Mouse (Mus musculus) midbrain, embryonic 16.5 days (tissue): ENCODE measurements at regions not wholly inside any gene's neighbourhood (a gene's known extent, or its start where the extent isn't known, plus 50 kb on each side); places are given as distances from the start of the nearest gene placed in this dataset.

Experiments
- ATAC-seq: fragments of 200-750 bp; cut with Nextera tagmentation; 2 replicates; pipeline ENCODE4 v1.8.0; 2017; ENCODE audit warnings: moderate TSS enrichment
- H3K27ac ChIP-seq: fragments of 300-500 bp; sonication (generic); 2 replicates; pipeline ENCODE4 v1.5.1; 2014; ENCODE audit warnings: mild to moderate bottlenecking, low read length, mixed read lengths
- H3K27me3 ChIP-seq: fragments of 300-500 bp; sonication (generic); 2 replicates; pipeline ENCODE4 v1.6.1; 2014; ENCODE audit warnings: low read depth, low read length, mixed read lengths; ENCODE audit not compliant: control insufficient read depth, insufficient read depth
- H3K36me3 ChIP-seq: fragments of 300-500 bp; sonication (generic); 2 replicates; pipeline ENCODE4 v1.6.1; 2014; ENCODE audit warnings: mild to moderate bottlenecking, low read length, moderate library complexity, mixed read lengths; ENCODE audit not compliant: control insufficient read depth, insufficient read depth
- H3K4me1 ChIP-seq: fragments of 300-500 bp; sonication (generic); 2 replicates; pipeline ENCODE4 v1.6.1; 2014; ENCODE audit warnings: mild to moderate bottlenecking, low read length, mixed read lengths; ENCODE audit not compliant: control insufficient read depth, insufficient read depth
- H3K4me2 ChIP-seq: fragments of 300-500 bp; sonication (generic); 2 replicates; pipeline ENCODE4 v1.6.1; 2014; ENCODE audit warnings: mild to moderate bottlenecking, low read length, mixed read lengths
- H3K4me3 ChIP-seq: fragments of 300-500 bp; sonication (generic); 2 replicates; pipeline ENCODE4 v1.5.1; 2014; ENCODE audit warnings: low read depth, mild to moderate bottlenecking, low read length, moderate library complexity, mixed read lengths
- H3K9ac ChIP-seq: fragments of 300-500 bp; sonication (generic); 2 replicates; pipeline ENCODE4 v1.6.1; 2014; ENCODE audit warnings: low read depth, low read length, mixed read lengths
- H3K9me3 ChIP-seq: fragments of 300-500 bp; sonication (generic); replicated peaks from 2 replicates; pipeline ENCODE4 v1.6.1; 2014; ENCODE audit warnings: mild to moderate bottlenecking, low read length, mixed read lengths; ENCODE audit not compliant: control insufficient read depth, poor library complexity, severe bottlenecking
- WGBS: fragments of 180-500 bp; shearing (Covaris S2); extraction: QIAGEN DNeasy Blood & Tissue Kit; methylation state at CpG from one replicate; pipeline ENCODE4 v1.1.7; 2014; 5-methylcytosine and 5-hydroxymethylcytosine counted together

- H3K27ac ChIP-seq: no peak overlapping the region
- H3K9ac ChIP-seq: no peak overlapping the region
- no peaks in the 10 kb centered on the region for H3K27me3 ChIP-seq
- H3K4me3 ChIP-seq: no peak overlapping the region
- no peaks in the 10 kb centered on the region for H3K9me3 ChIP-seq
- ATAC-seq: no peak
- 0 out of 2 replicates have a peak, but pooled peaks cover 8% of the 10 kb centered on the region for H3K4me1 ChIP-seq
- H3K36me3 ChIP-seq: no peaks in the 10 kb centered on the region
- no peak overlapping the region for H3K4me2 ChIP-seq
- 92% methylated on average over 7 of the region's 7 CpGs for WGBS
Measured at GRCm38 (mm10) chr17:51362801-51363200, 183.6 kb upstream of the Tbc1d5 start.

GRCm38 (mm10) chr17:51362271-51362670 lies 183.1 kb upstream of the Tbc1d5 start:
- Histone ChIP-seq H3K27ac (no peak overlapping the region), H3K4me2 (no peak overlapping the region), H3K4me1 (peaks cover 8% of the 10 kb centered on the region; the same call in 1 of the 2 replicates), H3K27me3 (no peaks in the 10 kb centered on the region), H3K4me3 (no peak overlapping the region), H3K9me3 (no peaks in the 10 kb centered on the region), H3K36me3 (no peaks in the 10 kb centered on the region), H3K9ac (no peak overlapping the region)
- WGBS: 97% methylated on average over 12 of the region's 12 CpGs
- ATAC-seq: no peak

GRCm38 (mm10) chr17:51358362-51358739 lies 179.2 kb upstream of the Tbc1d5 start:
- H3K9me3 ChIP-seq: no peaks in the 10 kb centered on the region
- peak; percentile 85 for ATAC-seq
- H3K27ac ChIP-seq: no peak overlapping the region; the same call in 1 of the 2 replicates
- H3K4me3 ChIP-seq: no peak overlapping the region
- no peak overlapping the region for H3K4me2 ChIP-seq
- no peak overlapping the region for H3K9ac ChIP-seq
- H3K27me3 ChIP-seq: no peaks in the 10 kb centered on the region
- no peaks in the 10 kb centered on the region for H3K36me3 ChIP-seq
- 9% methylated on average over 4 of the region's 4 CpGs for WGBS
- peaks cover 8% of the 10 kb centered on the region; the same call in 1 of the 2 replicates for H3K4me1 ChIP-seq

GRCm38 (mm10) chr17:51357690-51358361 lies 178.7 kb upstream of the Tbc1d5 start:
- H3K9ac ChIP-seq: no peak overlapping the region
- H3K4me2 ChIP-seq: no peak overlapping the region
- no peak overlapping the region for H3K4me3 ChIP-seq
- H3K36me3 ChIP-seq: no peaks in the 10 kb centered on the region
- ATAC-seq: peak; percentile 65; the same call in 1 of the 2 replicates
- H3K9me3 ChIP-seq: no peaks in the 10 kb centered on the region
- no peak overlapping the region for H3K27ac ChIP-seq
- 49% methylated on average over 5 of the region's 5 CpGs for WGBS
- H3K27me3 ChIP-seq: no peaks in the 10 kb centered on the region
- H3K4me1 ChIP-seq: peaks cover 8% of the 10 kb centered on the region; the same call in 1 of the 2 replicates

GRCm38 (mm10) chr17:51356447-51356846 lies 177.3 kb upstream of the Tbc1d5 start:
- Histone ChIP-seq H3K36me3 (no peaks in the 10 kb centered on the region), H3K4me3 (no peak overlapping the region), H3K4me2 (no peak overlapping the region), H3K27ac (no peak overlapping the region), H3K9ac (no peak overlapping the region), H3K9me3 (no peaks in the 10 kb centered on the region), H3K4me1 (peaks cover 8% of the 10 kb centered on the region; the same call in 1 of the 2 replicates), H3K27me3 (no peaks in the 10 kb centered on the region)
- 71% methylated on average over 8 of the region's 8 CpGs for WGBS
- ATAC-seq: no peak

GRCm38 (mm10) chr17:51321868-51322267 lies 142.7 kb upstream of the Tbc1d5 start:
- Histone ChIP-seq H3K4me1 (no peaks in the 10 kb centered on the region), H3K27me3 (no peaks in the 10 kb centered on the region), H3K4me3 (no peak overlapping the region), H3K4me2 (no peak overlapping the region), H3K9me3 (no peaks in the 10 kb centered on the region), H3K9ac (no peak overlapping the region), H3K27ac (no peak overlapping the region), H3K36me3 (no peaks in the 10 kb centered on the region)
- 82% methylated on average over 7 of the region's 7 CpGs for WGBS
- ATAC-seq: no peak

GRCm38 (mm10) chr17:51321025-51321424 lies 141.9 kb upstream of the Tbc1d5 start:
- Histone ChIP-seq H3K27me3 (no peaks in the 10 kb centered on the region), H3K4me2 (no peak overlapping the region), H3K27ac (no peak overlapping the region), H3K36me3 (no peaks in the 10 kb centered on the region), H3K4me3 (no peak overlapping the region), H3K9ac (no peak overlapping the region), H3K9me3 (no peaks in the 10 kb centered on the region), H3K4me1 (no peaks in the 10 kb centered on the region)
- ATAC-seq: 0 out of 2 replicates have a peak, but pooled peaks have one; percentile 28
- WGBS: 55% methylated on average over 5 of the region's 5 CpGs

- Histone ChIP-seq H3K4me2 (peak overlapping the region; percentile 12; the same call in 1 of the 2 replicates), H3K4me3 (no peak overlapping the region), H3K36me3 (no peaks in the 10 kb centered on the region), H3K4me1 (no peaks in the 10 kb centered on the region), H3K27me3 (no peaks in the 10 kb centered on the region), H3K9me3 (no peaks in the 10 kb centered on the region), H3K9ac (no peak overlapping the region), H3K27ac (no peak overlapping the region)
- WGBS: 57% methylated on average over 14 of the region's 14 CpGs
- no peak for ATAC-seq
Measured at GRCm38 (mm10) chr17:51304964-51305363, 125.8 kb upstream of the Tbc1d5 start.

- Histone ChIP-seq H3K9ac (no peak overlapping the region), H3K4me3 (no peak overlapping the region), H3K9me3 (no peaks in the 10 kb centered on the region), H3K4me2 (no peak overlapping the region), H3K36me3 (no peaks in the 10 kb centered on the region), H3K27me3 (no peaks in the 10 kb centered on the region), H3K4me1 (no peaks in the 10 kb centered on the region), H3K27ac (no peak overlapping the region)
- 97% methylated on average over 1 of the region's 1 CpGs for WGBS
- no peak for ATAC-seq
Measured at GRCm38 (mm10) chr17:51290741-51291140, 111.6 kb upstream of the Tbc1d5 start.
